Mouse (Mus musculus) myocyte (in vitro differentiated cells): ENCODE measurements at regions not wholly inside any gene's neighbourhood (a gene's known extent, or its start where the extent isn't known, plus 50 kb on each side); places are given as distances from the start of the nearest gene placed in this dataset.

Source experiments
- MAX ChIP-seq: IDR thresholded peaks from one replicate; pipeline ENCODE4 v1.6.1; 2011; ENCODE audit warnings: low read depth, mild to moderate bottlenecking, control low read depth
- MYOG ChIP-seq, 3 experiments: IDR thresholded peaks; one replicate each; pipeline ENCODE4 v1.6.1; 2011; ENCODE audit warnings: control low read depth in 2 of 3, low read depth in 2 of 3, mild to moderate bottlenecking in 2 of 3; ENCODE audit not compliant: insufficient read length in 2 of 3, control insufficient read depth in 1 of 3, insufficient read depth in 1 of 3
- POLR2A ChIP-seq: IDR thresholded peaks from one replicate; pipeline ENCODE4 v1.6.1; 2011; ENCODE audit warnings: low read depth, mild to moderate bottlenecking, control low read depth, moderate library complexity; ENCODE audit not compliant: insufficient read length
- USF1 ChIP-seq: IDR thresholded peaks from one replicate; pipeline ENCODE4 v1.6.1; 2011; ENCODE audit warnings: low read depth, mild to moderate bottlenecking, control low read depth, moderate library complexity

- TF ChIP-seq USF1: no peak
- TF ChIP-seq MAX: no peak
- TF ChIP-seq MYOG (IDR thresholded peaks at IDR 0.05; ENCODE audit: control insufficient read depth in 1 of 3, insufficient read depth in 1 of 3, insufficient read length in 2 of 3, low read depth in 2 of 3): no peak
- no peak for TF ChIP-seq POLR2A
These were observed 160.2 kb upstream of the Gm49339 start for GRCm38 (mm10) chr10:51320207-51320606.
